Mouse (Mus musculus) yolk sac, embryonic 10.5 days (tissue): ENCODE results near the gene Sumo1.
A peak's percentile ranks its signal among the peaks of the same experiment; 100 is the strongest.

Experiments used
- DNase-seq: peaks from one replicate; pipeline ENCODE4 v3.0.0-alpha.2; 2017; ENCODE audit warnings: low spot score

Gene Sumo1

GRCm38 (mm10) chr1:59549036-59549675, 121.5 kb downstream of the Sumo1 start:
- DNase-seq = no peak

DNA sequence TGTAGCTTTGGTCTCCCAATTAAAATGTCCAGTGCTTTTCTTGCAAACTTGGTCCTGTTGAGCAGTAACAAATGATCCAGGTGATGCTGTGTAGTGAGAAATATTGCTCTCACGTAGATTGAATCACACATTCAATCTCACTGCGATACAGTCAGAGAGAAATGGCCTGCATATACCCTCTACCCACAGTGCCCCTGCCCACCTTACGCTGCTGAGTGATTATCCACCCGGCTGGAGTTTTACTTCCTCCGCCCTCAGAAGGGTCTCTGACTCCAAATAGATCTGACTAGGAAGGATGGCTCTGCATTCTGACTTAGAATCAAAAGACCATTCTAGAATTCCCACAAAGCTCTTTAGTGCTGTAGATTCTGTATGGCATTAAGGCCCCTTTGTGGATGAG, 122.1 kb downstream of the Sumo1 start:
- no peak for DNase-seq

DNA sequence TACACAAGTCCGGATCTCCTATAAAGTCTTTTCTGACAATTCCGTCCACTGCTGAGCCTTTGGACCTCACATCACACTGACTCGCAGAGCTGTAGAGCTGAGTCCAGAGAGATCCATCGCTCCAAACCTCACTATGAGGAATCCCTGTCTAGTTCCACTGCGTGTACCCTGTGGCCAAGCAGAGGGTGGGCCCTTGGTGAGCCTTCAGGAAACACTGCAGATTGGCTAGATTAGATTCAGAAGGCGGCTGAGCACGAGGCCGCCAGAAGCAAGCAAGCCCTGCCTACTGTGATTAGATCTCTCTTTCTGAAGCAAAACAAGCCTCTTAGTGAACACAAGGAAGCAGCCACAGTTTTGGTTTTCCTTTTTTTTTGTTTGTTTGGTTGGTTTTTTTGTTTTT, 126.7 kb downstream of the Sumo1 start:
- DNase-seq = no peak

GRCm38 (mm10) chr1:59542231-59542630, 128.4 kb downstream of the Sumo1 start:
- no peak for DNase-seq

- DNase-seq = no peak
Measured at GRCm38 (mm10) chr1:59541271-59542020, 129.2 kb downstream of the Sumo1 start.

DNA sequence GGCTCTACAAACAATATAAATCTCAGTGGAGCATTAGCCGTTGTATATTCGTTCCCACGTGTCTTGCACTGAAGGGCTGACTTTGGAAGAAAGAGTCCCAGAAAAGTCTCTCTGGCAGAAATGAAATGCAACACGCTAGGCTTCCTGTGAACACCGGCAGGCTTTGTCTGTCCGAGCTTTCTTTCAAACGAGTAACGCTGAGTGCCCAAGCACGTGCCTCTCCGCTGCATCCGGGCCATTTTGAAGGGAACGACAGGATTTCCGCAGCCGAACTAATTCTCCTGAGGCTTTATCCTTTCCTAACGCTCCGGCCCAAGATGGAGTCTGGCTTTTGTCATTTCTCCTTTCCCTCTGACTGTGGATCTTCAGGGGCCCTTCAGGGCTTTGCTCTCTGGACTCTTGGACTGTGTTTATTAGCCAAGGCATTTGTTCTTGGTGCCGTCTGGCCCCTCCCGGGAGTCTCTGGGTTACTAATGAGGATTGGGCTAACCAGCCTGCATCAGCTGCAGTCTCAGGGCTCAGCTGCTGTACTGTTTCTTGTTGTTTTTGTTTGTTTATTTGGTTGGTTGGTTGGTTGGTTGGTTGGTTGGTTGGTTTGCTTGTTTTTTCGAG, 130.0 kb downstream of the Sumo1 start:
- DNase-seq = peak; percentile 47

- no peak for DNase-seq
Measured at GRCm38 (mm10) chr1:59538381-59538780, 132.3 kb downstream of the Sumo1 start.
